Mouse (Mus musculus) liver, postnatal 0 days (tissue): ENCODE results near the gene Tns1. TPM values are rescaled to one million over a fixed set of nuclear protein-coding genes. Genes with fewer than 3 reads are reported as not detected.

Source experiments
- ATAC-seq: fragments of 200-750 bp; cut with Nextera tagmentation; 2 replicates; pipeline ENCODE4 v1.8.0; 2017; ENCODE audit warnings: mild to moderate bottlenecking, moderate library complexity
- DNase-seq: peaks from one replicate; pipeline ENCODE4 v3.0.0-alpha.2; 2016
- H3K27ac ChIP-seq: fragments of 300-500 bp; sonication (generic); 2 replicates; pipeline ENCODE4 v1.5.1; 2014; ENCODE audit warnings: antibody characterized with exemption, moderate library complexity, mild to moderate bottlenecking, low read depth
- H3K27me3 ChIP-seq: fragments of 300-500 bp; sonication (generic); 2 replicates; pipeline ENCODE4 v1.6.1; 2014; ENCODE audit warnings: low read length, control low read depth, mixed read lengths; ENCODE audit not compliant: insufficient read depth
- H3K36me3 ChIP-seq: fragments of 300-500 bp; sonication (generic); replicated peaks from 2 replicates; pipeline ENCODE4 v1.6.1; 2014; ENCODE audit warnings: mild to moderate bottlenecking, control low read depth, low read length, moderate library complexity, mixed read lengths; ENCODE audit not compliant: insufficient read depth
- H3K4me1 ChIP-seq: fragments of 300-500 bp; sonication (generic); 2 replicates; pipeline ENCODE4 v1.6.1; 2014; ENCODE audit warnings: antibody characterized with exemption, mild to moderate bottlenecking, control low read depth; ENCODE audit not compliant: insufficient read depth
- H3K4me2 ChIP-seq: fragments of 300-500 bp; sonication (generic); 2 replicates; pipeline ENCODE4 v1.6.1; 2014; ENCODE audit warnings: low read depth, mild to moderate bottlenecking, low read length, moderate library complexity, mixed read lengths
- H3K4me3 ChIP-seq: fragments of 300-500 bp; sonication (generic); 2 replicates; pipeline ENCODE4 v1.5.1; 2014; ENCODE audit warnings: low read depth, low read length
- H3K9ac ChIP-seq: fragments of 300-500 bp; sonication (generic); replicated peaks from 2 replicates; pipeline ENCODE4 v1.6.1; 2014; ENCODE audit warnings: mild to moderate bottlenecking, moderate library complexity
- H3K9me3 ChIP-seq: fragments of 300-500 bp; sonication (generic); 2 replicates; pipeline ENCODE4 v1.6.1; 2016; ENCODE audit warnings: mild to moderate bottlenecking, control low read depth, low read length, mixed read lengths
- CTCF ChIP-seq: sonication (generic); IDR thresholded peaks from 2 replicates; pipeline ENCODE4 v1.5.1; 2016; ENCODE audit warnings: antibody characterized with exemption, low read depth
- EP300 ChIP-seq: IDR thresholded peaks from 2 replicates; pipeline ENCODE4 v1.6.1; 2016; ENCODE audit warnings: antibody characterized with exemption, low read depth, mild to moderate bottlenecking
- WGBS: fragments of 180-500 bp; shearing (Covaris S2); extraction: QIAGEN DNeasy Blood & Tissue Kit; methylation state at CpG from one replicate; pipeline ENCODE4 v1.1.7; 2014; ENCODE audit not compliant: insufficient replicate concordance; 5-methylcytosine and 5-hydroxymethylcytosine counted together
- polyA plus RNA-seq: library from polyadenylated mRNA; unstranded; fragments of >200 nt; fragmentation: Nextera tagmentation; extraction: Ambion mirVana; gene quantifications from 2 replicates; pipeline ENCODE4 v1.2.1, GENCODE M21; 2015

Tns1 gene
- polyA plus RNA-seq, 1 experiment from 2014 or later: 12.1 TPM

DNA sequence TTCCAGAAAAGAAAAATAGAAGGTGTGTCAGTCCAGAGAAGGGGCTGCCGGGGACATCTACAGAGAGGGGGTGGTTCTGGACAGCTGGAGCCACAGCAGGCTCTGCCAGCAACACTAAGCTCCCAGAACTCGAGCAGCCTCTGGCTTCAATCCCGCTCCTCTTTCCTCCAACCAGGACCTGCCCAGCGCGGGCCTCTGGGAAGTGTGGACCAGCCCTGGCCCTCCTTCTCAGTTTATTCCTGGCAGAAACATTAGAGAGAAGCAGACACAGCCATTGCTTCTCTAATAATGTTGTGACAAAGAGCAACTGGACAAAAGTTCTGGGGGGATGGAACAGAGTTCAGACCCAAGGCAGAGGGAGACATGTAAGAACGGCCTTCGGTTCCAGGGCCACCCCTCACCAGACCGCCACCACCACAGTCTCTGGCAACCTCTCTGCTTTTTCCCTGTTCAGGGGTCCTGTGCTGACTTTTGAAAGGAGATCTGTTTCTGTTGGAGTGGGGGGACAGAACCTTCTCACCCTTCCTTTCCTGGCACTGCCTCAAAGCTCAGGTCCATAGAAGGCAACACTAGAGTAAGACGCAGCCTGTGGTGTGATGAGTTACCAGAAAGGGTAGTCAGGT, 180.5 kb downstream of the Tns1 start:
- no peaks in the 10 kb centered on the region for H3K4me1 ChIP-seq
- TF ChIP-seq EP300: no peak
- TF ChIP-seq CTCF: no peak
- DNase-seq (no peak), ATAC-seq (no peak)
- no peak overlapping the region for H3K27ac ChIP-seq
- no peak overlapping the region for H3K9ac ChIP-seq
- H3K36me3 ChIP-seq: 0 out of 2 replicates have a peak, but pooled peaks cover 3% of the 10 kb centered on the region
- no peak overlapping the region for H3K4me3 ChIP-seq
- H3K9me3 ChIP-seq: no peaks in the 10 kb centered on the region
- 85% methylated on average over 9 of the region's 9 CpGs for WGBS
- no peak overlapping the region for H3K4me2 ChIP-seq
- H3K27me3 ChIP-seq: no peaks in the 10 kb centered on the region

DNA sequence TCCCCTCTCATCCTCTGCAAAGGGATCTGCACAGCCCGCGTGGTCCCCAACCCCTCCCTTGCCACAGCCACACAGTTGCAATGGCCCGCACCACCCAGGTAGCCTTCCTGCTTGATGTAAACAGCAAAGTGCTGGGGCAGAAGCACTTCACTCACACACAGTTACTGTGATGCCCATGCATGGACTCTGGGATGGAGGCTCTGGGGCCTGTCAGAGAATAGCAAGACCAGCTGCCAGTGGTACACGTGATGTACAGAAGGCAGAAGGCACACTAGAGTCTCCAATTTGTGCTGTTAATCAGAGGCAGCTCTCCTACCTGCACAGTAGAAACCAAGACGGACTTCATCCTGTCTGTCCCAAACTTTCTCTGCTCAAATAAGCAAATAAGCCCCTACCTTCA, 181.0 kb downstream of the Tns1 start:
- H3K36me3 ChIP-seq: 0 out of 2 replicates have a peak, but pooled peaks cover 3% of the 10 kb centered on the region
- WGBS: 86% methylated on average over 5 of the region's 5 CpGs
- no peak for TF ChIP-seq CTCF
- no peak for TF ChIP-seq EP300
- H3K9me3 ChIP-seq: no peaks in the 10 kb centered on the region
- ATAC-seq: no peak
- no peaks in the 10 kb centered on the region for H3K4me1 ChIP-seq
- no peak overlapping the region for H3K27ac ChIP-seq
- no peak overlapping the region for H3K4me2 ChIP-seq
- DNase-seq: no peak
- no peaks in the 10 kb centered on the region for H3K27me3 ChIP-seq
- H3K9ac ChIP-seq: no peak overlapping the region
- no peak overlapping the region for H3K4me3 ChIP-seq

DNA sequence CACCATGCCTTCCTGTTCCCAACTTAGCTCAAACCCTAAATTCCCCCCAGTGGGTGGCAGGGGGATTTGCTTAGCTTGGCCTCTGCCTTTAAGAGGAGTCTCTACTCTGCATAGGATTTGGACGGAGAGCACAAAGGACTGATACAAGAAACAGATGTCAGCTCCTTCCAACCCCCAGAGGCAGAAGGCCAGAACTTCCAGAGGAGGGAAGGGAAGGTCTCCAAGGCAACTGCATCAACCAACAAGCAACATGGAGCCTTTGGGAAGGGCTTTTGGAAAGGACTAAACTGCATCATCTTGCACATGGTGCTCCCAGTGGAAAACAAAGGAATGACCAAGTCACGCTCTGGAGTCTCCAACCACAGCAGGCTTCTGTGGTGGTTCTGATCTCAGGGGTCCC, 182.0 kb downstream of the Tns1 start:
- Histone ChIP-seq H3K27me3 (no peaks in the 10 kb centered on the region), H3K9me3 (no peaks in the 10 kb centered on the region), H3K4me3 (no peak overlapping the region), H3K4me2 (no peak overlapping the region), H3K9ac (no peak overlapping the region), H3K4me1 (no peaks in the 10 kb centered on the region; the same call in 1 of the 2 replicates), H3K27ac (no peak overlapping the region), H3K36me3 (0 out of 2 replicates have a peak, but pooled peaks cover 6% of the 10 kb centered on the region)
- TF ChIP-seq EP300 (no peak), CTCF (no peak)
- ATAC-seq (no peak), DNase-seq (no peak)
- WGBS: 80% methylated on average over 2 of the region's 2 CpGs

DNA sequence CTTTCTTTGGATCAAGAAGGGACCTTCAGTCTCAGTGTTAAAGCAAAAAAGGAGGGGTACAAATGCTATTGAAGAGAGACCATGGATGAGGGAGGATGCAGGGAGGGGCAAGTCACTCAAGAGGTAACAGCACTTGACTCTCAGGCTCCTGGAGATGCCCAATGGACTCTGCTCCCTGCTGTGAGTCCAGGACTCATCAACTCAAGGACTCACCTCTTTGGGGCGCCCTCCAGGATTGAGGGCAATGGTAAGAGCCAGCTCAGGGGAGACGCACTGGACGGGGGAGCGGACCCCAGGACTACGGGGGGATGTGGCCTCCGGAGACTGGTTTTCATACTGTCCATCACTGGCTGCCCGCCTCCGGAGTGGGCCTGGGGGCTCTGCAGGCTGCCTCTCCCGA, 182.6 kb downstream of the Tns1 start:
- Histone ChIP-seq H3K4me2 (no peak overlapping the region), H3K4me1 (peaks cover 5% of the 10 kb centered on the region; the same call in 1 of the 2 replicates), H3K9ac (no peak overlapping the region), H3K9me3 (no peaks in the 10 kb centered on the region), H3K4me3 (no peak overlapping the region), H3K36me3 (0 out of 2 replicates have a peak, but pooled peaks cover 6% of the 10 kb centered on the region), H3K27me3 (no peaks in the 10 kb centered on the region), H3K27ac (no peak overlapping the region)
- DNase-seq: no peak
- no peak for ATAC-seq
- TF ChIP-seq CTCF: no peak
- TF ChIP-seq EP300: no peak
- WGBS: 93% methylated on average over 9 of the region's 9 CpGs

DNA sequence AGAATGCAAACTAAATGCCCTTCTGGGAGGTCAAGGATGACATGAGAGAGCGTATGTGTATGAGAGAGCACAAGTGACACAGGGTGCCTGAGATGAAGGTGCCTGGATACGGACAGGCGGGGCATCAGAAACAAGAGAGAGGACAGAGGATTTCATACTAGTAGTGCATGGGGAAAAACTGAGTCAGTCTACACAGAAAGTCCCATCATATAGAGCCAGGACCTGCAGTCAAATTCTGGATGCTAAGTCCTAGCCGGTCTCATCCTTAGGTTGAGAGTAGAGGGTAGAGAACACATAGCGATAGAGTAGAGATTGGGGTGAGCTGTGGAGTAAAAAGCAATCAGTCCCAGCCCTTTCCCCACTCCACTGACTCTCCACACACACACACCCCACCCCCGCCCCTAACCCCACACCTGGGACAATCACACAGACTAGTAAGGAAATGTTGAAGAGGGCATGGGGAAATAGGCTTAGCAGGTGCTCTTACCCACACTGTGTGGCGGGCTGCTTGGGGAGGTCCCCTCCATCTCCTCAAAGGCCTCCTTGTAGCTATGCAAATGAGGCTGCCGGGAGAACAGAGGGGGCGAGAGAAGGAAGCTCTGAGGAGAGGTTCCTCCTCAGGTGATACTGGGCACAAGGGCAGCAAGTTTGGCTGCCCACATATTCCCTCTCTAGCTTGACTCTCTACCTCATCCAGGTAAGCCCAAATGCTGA, 183.6 kb downstream of the Tns1 start:
- no peak overlapping the region for H3K27ac ChIP-seq
- DNase-seq (no peak), ATAC-seq (no peak)
- peaks cover 12% of the 10 kb centered on the region; the same call in 1 of the 2 replicates for H3K36me3 ChIP-seq
- no peak overlapping the region for H3K4me3 ChIP-seq
- no peaks in the 10 kb centered on the region for H3K9me3 ChIP-seq
- no peak overlapping the region for H3K9ac ChIP-seq
- H3K4me1 ChIP-seq: peaks cover 6% of the 10 kb centered on the region; the same call in 1 of the 2 replicates
- no peaks in the 10 kb centered on the region for H3K27me3 ChIP-seq
- no peak for TF ChIP-seq CTCF
- no peak for TF ChIP-seq EP300
- no peak overlapping the region for H3K4me2 ChIP-seq
- WGBS: 84% methylated on average over 9 of the region's 9 CpGs

DNA sequence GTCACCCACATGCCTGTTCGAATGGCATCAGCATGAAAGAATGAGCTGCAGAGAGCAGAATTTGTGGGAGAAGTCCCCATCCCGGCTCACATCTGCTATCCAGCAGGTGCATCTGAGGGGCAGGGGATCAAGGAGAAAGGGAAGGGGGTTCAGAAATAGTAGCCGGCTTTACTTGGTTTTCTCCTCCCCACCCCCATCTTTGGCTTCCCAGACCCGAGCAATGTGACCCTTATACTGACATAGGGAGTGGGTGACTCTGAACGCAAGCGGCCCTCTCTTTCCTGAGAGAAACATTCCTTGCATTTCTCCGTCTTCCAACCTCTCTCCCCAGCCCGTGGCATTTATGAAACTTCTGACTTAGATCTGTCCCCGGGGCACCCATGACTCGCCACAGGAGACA, 185.7 kb downstream of the Tns1 start:
- no peaks in the 10 kb centered on the region for H3K27me3 ChIP-seq
- no peak overlapping the region for H3K4me3 ChIP-seq
- peaks cover 18% of the 10 kb centered on the region for H3K36me3 ChIP-seq
- TF ChIP-seq CTCF: no peak
- TF ChIP-seq EP300: no peak
- DNase-seq: no peak
- peaks cover 6% of the 10 kb centered on the region; the same call in 1 of the 2 replicates for H3K4me1 ChIP-seq
- ATAC-seq: no peak
- no peak overlapping the region for H3K4me2 ChIP-seq
- H3K9me3 ChIP-seq: no peaks in the 10 kb centered on the region
- H3K27ac ChIP-seq: no peak overlapping the region
- 72% methylated on average over 10 of the region's 10 CpGs for WGBS
- H3K9ac ChIP-seq: no peak overlapping the region
